Mouse (Mus musculus) right cerebral cortex, adult 18-20 months (tissue): ENCODE measurements around the gene Vax1.

Experiments
- DNase-seq: peaks from one replicate; pipeline ENCODE4 v3.0.0; 2022; ENCODE audit warnings: mixed read lengths

Gene Vax1

GRCm38 (mm10) chr19:59169143-59169935, 517 bp downstream of the Vax1 start:
- DNase-seq: no peak

DNA sequence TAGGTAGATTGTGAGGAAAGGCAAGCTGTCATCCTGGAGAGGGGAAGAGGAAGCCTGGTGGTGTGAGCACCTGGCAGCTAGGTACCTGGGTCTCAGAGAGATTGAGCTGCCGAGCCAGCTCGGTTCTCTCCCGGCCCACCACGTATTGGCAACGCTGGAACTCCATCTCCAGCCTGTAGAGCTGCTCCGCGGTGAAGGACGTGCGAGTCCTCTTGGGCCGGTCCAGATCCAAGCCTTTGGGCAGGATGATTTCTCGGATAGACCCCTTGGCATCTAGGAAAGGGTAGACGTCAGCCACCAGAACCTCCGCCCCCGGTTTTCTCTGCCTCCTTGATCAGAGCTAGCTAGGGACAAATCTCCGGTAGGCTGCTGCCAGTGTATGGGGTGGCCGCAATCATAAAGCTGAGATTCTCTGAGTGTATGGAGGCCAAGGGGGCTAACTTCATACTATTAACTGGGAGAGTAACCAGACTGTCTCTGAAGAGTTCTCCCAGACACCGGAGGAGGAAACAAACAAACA, 1.4 kb downstream of the Vax1 start:
- no peak for DNase-seq

DNA sequence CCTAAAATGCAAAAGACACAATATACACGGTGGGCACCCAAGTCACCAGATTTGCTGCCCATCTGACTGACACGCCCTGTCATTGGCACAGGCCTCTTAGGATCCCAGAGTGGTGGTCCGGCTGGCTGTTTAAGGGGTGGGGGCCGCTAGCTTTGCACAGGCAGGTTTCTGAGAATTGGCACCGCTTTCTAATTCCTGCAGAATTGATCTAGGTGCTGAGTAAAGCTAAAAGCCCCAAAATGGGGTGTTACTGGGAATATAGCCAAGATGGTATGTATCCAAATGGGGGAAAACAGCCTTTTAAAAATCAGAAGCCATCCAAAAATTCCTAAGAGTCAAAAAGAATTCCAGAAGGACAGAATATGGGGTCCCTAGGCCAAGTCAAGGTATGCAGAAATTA, 2.0 kb downstream of the Vax1 start:
- no peak for DNase-seq

DNA sequence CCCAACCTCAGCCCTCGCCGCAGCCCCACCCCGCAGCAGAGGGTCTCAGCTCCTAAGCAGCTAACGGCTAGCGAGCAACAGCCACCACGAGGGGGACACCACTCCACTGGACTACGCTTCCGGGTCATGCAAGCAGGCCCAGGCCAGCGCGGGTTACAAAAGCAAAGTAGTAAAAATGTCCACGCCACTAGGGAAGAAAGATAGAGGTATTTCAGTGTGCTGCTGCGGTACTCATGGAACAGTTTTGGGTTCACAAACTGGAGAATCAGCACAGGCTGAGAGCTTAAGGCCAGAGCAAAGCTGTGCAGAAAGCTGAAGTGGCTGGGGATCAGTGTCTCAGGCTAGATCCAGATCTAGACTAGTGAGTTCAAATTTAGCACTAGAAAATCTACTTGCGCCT, 3.0 kb downstream of the Vax1 start:
- DNase-seq: no peak

- DNase-seq: no peak
These were observed 3.5 kb downstream of the Vax1 start for GRCm38 (mm10) chr19:59166311-59166761.

- DNase-seq: no peak
These were observed 4.3 kb downstream of the Vax1 start for GRCm38 (mm10) chr19:59165577-59165976.

GRCm38 (mm10) chr19:59164896-59165560, 4.8 kb downstream of the Vax1 start:
- DNase-seq: no peak

- DNase-seq: no peak
These were observed 5.7 kb downstream of the Vax1 start for GRCm38 (mm10) chr19:59164111-59164510.

- DNase-seq: no peak
These were observed 13.2 kb downstream of the Vax1 start for GRCm38 (mm10) chr19:59156702-59157101.

GRCm38 (mm10) chr19:59154171-59154570, 15.7 kb downstream of the Vax1 start:
- DNase-seq: no peak

DNA sequence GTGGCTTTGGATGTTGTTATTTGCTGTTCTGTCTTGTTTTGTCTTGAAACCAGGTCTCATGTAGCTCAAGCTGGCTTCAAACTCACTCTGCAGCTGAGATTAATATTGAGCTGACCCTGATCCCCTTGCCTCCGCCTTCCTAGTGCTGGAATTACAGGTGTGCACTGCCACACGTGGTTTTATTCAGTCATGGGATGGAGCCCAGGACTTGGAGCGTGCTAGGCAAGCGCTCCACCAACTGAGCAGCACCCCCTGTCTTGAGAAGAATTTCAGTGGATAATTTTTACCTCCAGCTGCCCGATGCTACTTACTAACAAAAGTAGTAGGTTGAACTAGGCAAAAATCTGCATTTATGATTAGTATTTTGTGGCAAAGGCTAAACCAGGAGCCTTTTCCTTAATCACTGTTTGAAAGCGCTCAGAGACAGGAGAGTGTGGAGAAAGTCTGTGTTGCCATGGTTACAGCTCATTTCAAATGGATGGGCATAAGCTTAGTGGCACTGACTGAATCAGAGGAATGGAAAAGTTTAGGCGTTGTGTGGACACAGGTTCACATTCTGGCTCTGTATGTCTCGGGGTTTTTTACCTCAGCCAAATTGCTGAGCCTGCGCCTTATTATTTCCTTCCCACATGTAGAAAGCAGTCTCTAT, 24.2 kb downstream of the Vax1 start:
- DNase-seq: peak; percentile 52

DNA sequence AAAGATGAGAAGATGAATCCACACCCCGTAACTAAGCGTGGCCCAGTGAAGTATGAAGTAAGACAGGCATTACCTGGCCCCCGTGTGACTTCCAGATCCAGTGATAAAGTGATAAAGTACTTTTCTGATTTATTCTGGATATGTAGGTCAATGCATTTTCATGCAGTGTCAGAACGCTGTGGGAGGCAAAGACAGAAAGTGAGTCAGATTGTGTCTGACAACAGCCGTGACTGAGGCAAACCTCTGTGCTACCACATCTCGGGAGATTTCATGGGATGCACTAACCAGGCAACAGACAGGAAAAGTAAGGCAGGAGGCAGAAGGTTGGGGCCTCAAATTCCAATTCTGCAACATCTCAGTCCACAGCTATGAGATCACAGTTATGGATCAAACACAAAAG, 24.8 kb downstream of the Vax1 start:
- DNase-seq: no peak

- DNase-seq: no peak
These were observed 27.6 kb downstream of the Vax1 start for GRCm38 (mm10) chr19:59142206-59142605.

DNA sequence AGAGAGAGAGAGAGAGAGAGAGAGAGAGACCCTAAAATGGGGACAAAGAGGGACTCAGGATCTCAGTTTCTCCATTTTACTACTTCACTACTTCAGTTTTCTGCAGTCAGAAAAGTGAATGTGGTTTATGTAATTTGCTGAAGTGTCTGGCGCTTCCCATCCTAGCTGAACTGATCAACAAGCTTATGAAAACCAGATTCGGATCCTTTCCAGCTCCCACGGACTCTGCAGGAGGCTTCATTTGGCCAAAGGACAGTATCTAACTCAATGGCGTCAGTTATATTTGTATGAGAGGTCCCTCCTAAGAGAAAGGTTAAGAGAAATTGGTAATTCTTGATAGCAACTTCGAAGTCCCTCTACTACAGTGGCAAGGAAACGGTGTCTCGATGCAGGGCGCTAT, 34.5 kb downstream of the Vax1 start:
- DNase-seq: no peak

GRCm38 (mm10) chr19:59134916-59135315, 34.9 kb downstream of the Vax1 start:
- no peak for DNase-seq

GRCm38 (mm10) chr19:59133202-59133601, 36.7 kb downstream of the Vax1 start:
- DNase-seq: no peak

DNA sequence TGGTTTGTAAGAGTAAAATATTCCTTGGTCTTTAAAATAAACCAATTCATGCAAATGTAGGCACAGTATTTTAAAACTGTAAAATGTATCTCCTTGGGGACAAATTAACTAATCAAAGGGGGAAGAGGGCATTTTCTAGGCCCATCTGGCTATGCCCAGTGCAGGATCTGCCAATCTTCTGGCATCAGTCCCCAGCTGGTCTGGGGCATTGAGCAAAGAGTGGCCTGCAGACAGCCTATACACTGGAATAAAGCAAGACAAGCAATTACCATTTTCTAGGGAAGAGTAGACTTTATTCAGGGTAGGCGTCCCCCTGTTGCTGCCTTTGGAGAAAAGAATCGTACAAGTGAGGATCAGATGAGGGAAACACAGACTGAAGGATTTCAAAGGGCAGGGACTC, 40.2 kb downstream of the Vax1 start:
- DNase-seq: no peak

- DNase-seq: no peak
These were observed 41.2 kb downstream of the Vax1 start for GRCm38 (mm10) chr19:59128531-59129204.

DNA sequence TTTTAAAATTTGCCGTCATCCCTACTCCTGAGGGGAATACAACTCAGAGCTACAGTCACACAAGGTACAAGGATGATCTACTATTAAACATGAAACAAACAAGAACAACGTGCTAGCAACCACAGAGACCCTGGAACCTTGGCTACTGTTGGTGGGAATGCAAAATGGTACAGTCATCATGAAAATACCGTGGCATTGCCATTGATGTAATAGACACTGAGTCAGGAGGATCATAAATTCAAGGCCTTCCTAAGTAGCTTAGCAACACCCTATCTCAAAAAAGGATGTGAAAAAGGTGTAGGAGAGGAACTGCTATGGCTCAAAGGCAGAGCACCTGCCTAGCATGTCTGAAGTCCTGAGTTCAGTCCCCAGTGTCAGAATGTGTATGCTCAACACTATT, 42.4 kb downstream of the Vax1 start:
- no peak for DNase-seq
